Mouse (Mus musculus) MEL (cell line): Measurements from ENCODE around the gene Dnm2. TPM values are rescaled to one million over a fixed set of nuclear protein-coding genes. Genes with fewer than 3 reads are reported as not detected.

ENCODE experiments used
- DNase-seq: peaks from one replicate; pipeline ENCODE4 v3.0.0; 2011; ENCODE audit warnings: low read depth, low spot score
- H3K27ac ChIP-seq: 2 replicates; pipeline ENCODE4 v1.5.1; 2012; ENCODE audit warnings: low read depth, mild to moderate bottlenecking, control low read depth, low read length, moderate library complexity; ENCODE audit not compliant: control insufficient read depth
- H3K27me3 ChIP-seq, 2 experiments: fragments of 150-350 bp in 1 of 2; sonication (generic) in 1 of 2; 2 replicates each; pipeline ENCODE4 v1.6.1; 2012; ENCODE audit warnings: low read length in 2 of 2, mild to moderate bottlenecking in 2 of 2, improper control_type of control experiment in 1 of 2, moderate library complexity in 1 of 2; ENCODE audit not compliant: insufficient read depth in 2 of 2, control insufficient read depth in 1 of 2
- H3K36me3 ChIP-seq, 2 experiments: 2 replicates each; pipeline ENCODE4 v1.6.1; 2012 to 2014; ENCODE audit warnings: low read length in 2 of 2, improper control_type of control experiment in 1 of 2, inconsistent platforms in 1 of 2, mild to moderate bottlenecking in 1 of 2; ENCODE audit not compliant: insufficient read depth in 2 of 2, control insufficient read depth in 1 of 2
- H3K4me1 ChIP-seq, 2 experiments: fragments of 150-350 bp in 1 of 2; sonication (generic) in 1 of 2; 2 replicates each; pipeline ENCODE4 v1.6.1; 2012; ENCODE audit warnings: low read length in 2 of 2, improper control_type of control experiment in 1 of 2, mild to moderate bottlenecking in 1 of 2; ENCODE audit not compliant: insufficient read depth in 2 of 2, control insufficient read depth in 1 of 2
- H3K4me3 ChIP-seq, 2 experiments: fragments of 150-350 bp in 1 of 2; sonication (generic) in 1 of 2; 2 replicates each; pipeline ENCODE4 v1.5.1; 2012; ENCODE audit warnings: low read depth in 2 of 2, low read length in 2 of 2, mild to moderate bottlenecking in 2 of 2, moderate library complexity in 2 of 2, control low read depth in 1 of 2, improper control_type of control experiment in 1 of 2; ENCODE audit not compliant: control insufficient read depth in 1 of 2, insufficient read depth in 1 of 2
- H3K79me2 ChIP-seq: 2 replicates; pipeline ENCODE4 v1.6.1; 2012; ENCODE audit warnings: mild to moderate bottlenecking, low read length, moderate library complexity; ENCODE audit not compliant: control insufficient read depth, poor library complexity, insufficient read depth
- H3K9ac ChIP-seq: 2 replicates; pipeline ENCODE4 v1.6.1; 2012; ENCODE audit warnings: low read depth, mild to moderate bottlenecking, control low read depth, low read length, moderate library complexity; ENCODE audit not compliant: control insufficient read depth, poor library complexity, severe bottlenecking
- H3K9me3 ChIP-seq: fragments of 150-350 bp; sonication (generic); replicated peaks from 2 replicates; pipeline ENCODE4 v1.6.1; 2012; ENCODE audit warnings: mild to moderate bottlenecking, low read length, improper control_type of control experiment, moderate library complexity; ENCODE audit not compliant: insufficient read depth
- BHLHE40 ChIP-seq: IDR thresholded peaks from 2 replicates; pipeline ENCODE4 v1.6.1; 2012; ENCODE audit warnings: low read depth, mild to moderate bottlenecking, inconsistent platforms, low read length, improper control_type of control experiment, borderline replicate concordance
- CHD1 ChIP-seq: IDR thresholded peaks from 2 replicates; pipeline ENCODE4 v1.6.1; 2012; ENCODE audit warnings: low read depth, mild to moderate bottlenecking, inconsistent platforms, low read length, improper control_type of control experiment
- CTCF ChIP-seq, 3 experiments: IDR thresholded peaks in 2 of 3; conservative IDR thresholded peaks in 1 of 3; 2 replicates each; pipeline ENCODE4 v1.5.1; 2011 to 2012; ENCODE audit warnings: low read length in 3 of 3, low read depth in 2 of 3, mild to moderate bottlenecking in 2 of 3, improper control_type of control experiment in 1 of 3, inconsistent platforms in 1 of 3, mixed read lengths in 1 of 3, moderate library complexity in 1 of 3; ENCODE audit not compliant: control insufficient read depth in 1 of 3, insufficient read depth in 1 of 3, poor library complexity in 1 of 3, severe bottlenecking in 1 of 3
- E2F4 ChIP-seq: IDR thresholded peaks from 2 replicates; pipeline ENCODE4 v1.6.1; 2011; ENCODE audit warnings: low read depth, low read length, improper control_type of control experiment, borderline replicate concordance
- ELF1 ChIP-seq: IDR thresholded peaks from 2 replicates; pipeline ENCODE4 v1.6.1; 2014; ENCODE audit warnings: low read depth, mild to moderate bottlenecking, inconsistent platforms, low read length, improper control_type of control experiment, moderate library complexity
- EP300 ChIP-seq, 2 experiments: IDR thresholded peaks; 2 replicates each; pipeline ENCODE4 v1.6.1; 2011; ENCODE audit warnings: improper control_type of control experiment in 2 of 2, low read length in 2 of 2, low read depth in 1 of 2, mild to moderate bottlenecking in 1 of 2
- ETS1 ChIP-seq: IDR thresholded peaks from 2 replicates; pipeline ENCODE4 v1.6.1; 2012; ENCODE audit warnings: low read depth, mild to moderate bottlenecking, inconsistent platforms, low read length, improper control_type of control experiment, moderate library complexity
- GABPA ChIP-seq: IDR thresholded peaks from 2 replicates; pipeline ENCODE4 v1.6.1; 2012; ENCODE audit warnings: low read depth, mild to moderate bottlenecking, inconsistent platforms, low read length, improper control_type of control experiment, moderate library complexity
- GATA1 ChIP-seq: IDR thresholded peaks from 2 replicates; pipeline ENCODE4 v1.6.1; 2011; ENCODE audit warnings: low read depth, low read length, improper control_type of control experiment
- HCFC1 ChIP-seq: IDR thresholded peaks from 2 replicates; pipeline ENCODE4 v1.6.1; 2012; ENCODE audit warnings: low read depth, mild to moderate bottlenecking, inconsistent platforms, low read length, improper control_type of control experiment, moderate library complexity
- JUND ChIP-seq: IDR thresholded peaks from 2 replicates; pipeline ENCODE4 v1.6.1; 2011; ENCODE audit warnings: low read depth, mild to moderate bottlenecking, improper control_type of control experiment, low read length
- KAT2A ChIP-seq: conservative IDR thresholded peaks from 2 replicates; pipeline ENCODE4 v1.6.1; 2012; ENCODE audit warnings: low read depth, low read length, improper control_type of control experiment, inconsistent platforms
- MAFK ChIP-seq: IDR thresholded peaks from 2 replicates; pipeline ENCODE4 v1.6.1; 2011; ENCODE audit warnings: low read depth, mild to moderate bottlenecking, low read length, improper control_type of control experiment, borderline replicate concordance
- MAX ChIP-seq: IDR thresholded peaks from 2 replicates; pipeline ENCODE4 v1.6.1; 2011; ENCODE audit warnings: low read length, improper control_type of control experiment
- MAZ ChIP-seq: IDR thresholded peaks from 2 replicates; pipeline ENCODE4 v1.6.1; 2012; ENCODE audit warnings: low read depth, mild to moderate bottlenecking, inconsistent platforms, low read length, improper control_type of control experiment
- MEF2A ChIP-seq: IDR thresholded peaks from 2 replicates; pipeline ENCODE4 v1.6.1; 2014; ENCODE audit warnings: low read depth, mild to moderate bottlenecking, inconsistent platforms, low read length, improper control_type of control experiment; ENCODE audit not compliant: poor library complexity, insufficient replicate concordance, severe bottlenecking; ENCODE audit errors: extremely low read depth
- MXI1 ChIP-seq: IDR thresholded peaks from 2 replicates; pipeline ENCODE4 v1.6.1; 2011; ENCODE audit warnings: mild to moderate bottlenecking, low read depth, low read length, improper control_type of control experiment
- MYB ChIP-seq: IDR thresholded peaks from 2 replicates; pipeline ENCODE4 v1.6.1; 2011; ENCODE audit warnings: mild to moderate bottlenecking, low read depth, low read length, improper control_type of control experiment
- MYC ChIP-seq: IDR thresholded peaks from 2 replicates; pipeline ENCODE4 v1.6.1; 2011; ENCODE audit warnings: low read depth, mild to moderate bottlenecking, low read length, improper control_type of control experiment, moderate library complexity
- NELFE ChIP-seq: IDR thresholded peaks from 2 replicates; pipeline ENCODE4 v1.6.1; 2011; ENCODE audit warnings: low read depth, low read length, improper control_type of control experiment
- NRF1 ChIP-seq: IDR thresholded peaks from 2 replicates; pipeline ENCODE4 v1.6.1; 2014; ENCODE audit warnings: low read depth, mild to moderate bottlenecking, inconsistent platforms, low read length, improper control_type of control experiment, moderate library complexity; ENCODE audit not compliant: poor library complexity, insufficient read depth, severe bottlenecking
- POLR2A ChIP-seq, 2 experiments: IDR thresholded peaks; 2 replicates each; pipeline ENCODE4 v1.6.1; 2011 to 2012; ENCODE audit warnings: low read length in 2 of 2, mild to moderate bottlenecking in 2 of 2, control low read depth in 1 of 2, improper control_type of control experiment in 1 of 2, low read depth in 1 of 2, moderate library complexity in 1 of 2; ENCODE audit not compliant: control insufficient read depth in 1 of 2, insufficient read depth in 1 of 2, poor library complexity in 1 of 2
- POLR2AphosphoS2 ChIP-seq: IDR thresholded peaks from 2 replicates; pipeline ENCODE4 v1.6.1; 2011; ENCODE audit warnings: low read length, improper control_type of control experiment
- POLR2AphosphoS5 ChIP-seq: IDR thresholded peaks from 2 replicates; pipeline ENCODE4 v1.6.1; 2012; ENCODE audit warnings: low read depth, borderline replicate concordance, mild to moderate bottlenecking, inconsistent platforms, low read length, moderate library complexity, mixed read lengths
- RAD21 ChIP-seq: IDR thresholded peaks from 2 replicates; pipeline ENCODE4 v1.6.1; 2011; ENCODE audit warnings: mild to moderate bottlenecking, low read depth, low read length, improper control_type of control experiment
- RCOR1 ChIP-seq: IDR thresholded peaks from 2 replicates; pipeline ENCODE4 v1.6.1; 2012; ENCODE audit warnings: low read depth, mild to moderate bottlenecking, inconsistent platforms, low read length, improper control_type of control experiment
- SIN3A ChIP-seq: IDR thresholded peaks from 2 replicates; pipeline ENCODE4 v1.6.1; 2012; ENCODE audit warnings: low read length, improper control_type of control experiment, inconsistent platforms
- SMC3 ChIP-seq: IDR thresholded peaks from 2 replicates; pipeline ENCODE4 v1.6.1; 2011; ENCODE audit warnings: low read depth, low read length, improper control_type of control experiment
- TAL1 ChIP-seq: IDR thresholded peaks from 2 replicates; pipeline ENCODE4 v1.6.1; 2012; ENCODE audit warnings: mild to moderate bottlenecking, inconsistent platforms, low read length, moderate library complexity, mixed read lengths
- TBP ChIP-seq: IDR thresholded peaks from 2 replicates; pipeline ENCODE4 v1.8.0; 2011; ENCODE audit warnings: low read depth, low read length, improper control_type of control experiment
- TCF12 ChIP-seq: IDR thresholded peaks from 2 replicates; pipeline ENCODE4 v1.6.1; 2014; ENCODE audit warnings: low read depth, mild to moderate bottlenecking, inconsistent platforms, low read length, improper control_type of control experiment, moderate library complexity
- UBTF ChIP-seq: IDR thresholded peaks from 2 replicates; pipeline ENCODE4 v1.6.1; 2012; ENCODE audit warnings: low read depth, mild to moderate bottlenecking, inconsistent platforms, low read length, improper control_type of control experiment, moderate library complexity, borderline replicate concordance; ENCODE audit not compliant: insufficient read depth
- USF1 ChIP-seq: IDR thresholded peaks from 2 replicates; pipeline ENCODE4 v1.6.1; 2014; ENCODE audit warnings: low read depth, mild to moderate bottlenecking, inconsistent platforms, low read length, improper control_type of control experiment, moderate library complexity
- USF2 ChIP-seq, 2 experiments: IDR thresholded peaks; 2 replicates each; pipeline ENCODE4 v1.6.1; 2011 to 2012; ENCODE audit warnings: improper control_type of control experiment in 2 of 2, low read length in 2 of 2, borderline replicate concordance in 1 of 2, inconsistent platforms in 1 of 2, low read depth in 1 of 2, mild to moderate bottlenecking in 1 of 2; ENCODE audit not compliant: insufficient read depth in 1 of 2
- ZC3H11A ChIP-seq: IDR thresholded peaks from 2 replicates; pipeline ENCODE4 v1.6.1; 2012; ENCODE audit warnings: low read depth, mild to moderate bottlenecking, inconsistent platforms, low read length, improper control_type of control experiment
- ZMIZ1 ChIP-seq: IDR thresholded peaks from 2 replicates; pipeline ENCODE4 v1.6.1; 2012; ENCODE audit warnings: low read depth, mild to moderate bottlenecking, inconsistent platforms, low read length, improper control_type of control experiment, moderate library complexity
- ZNF384 ChIP-seq: IDR thresholded peaks from 2 replicates; pipeline ENCODE4 v1.6.1; 2012; ENCODE audit warnings: low read depth, mild to moderate bottlenecking, inconsistent platforms, low read length, improper control_type of control experiment
- polyA plus RNA-seq, 2 experiments: library from polyadenylated mRNA; stranded (reverse) in 1 of 2; unstranded in 1 of 2; fragments of >175 nt in 1 of 2; fragments of >200 nt in 1 of 2; gene quantifications; 2 replicates each; pipeline versions ENCODE4 v1.2.1 to v1.2.4; 2012; ENCODE audit warnings: low replicate concordance in 2 of 2, low read depth in 1 of 2; ENCODE audit not compliant: insufficient read length in 2 of 2, insufficient read depth in 1 of 2, missing spikeins in 1 of 2
- total RNA-seq: library from RNA; depleted of rRNA; stranded (reverse); fragments of 300-350 nt; gene quantifications from 2 replicates; pipeline ENCODE4 v1.2.3, GENCODE M21; 2012

The Dnm2 gene
- total and polyA plus RNA-seq, 3 experiments = 117 to 832 (median 237) TPM

GRCm38 (mm10) chr9:21445081-21445744 lies 20.5 kb downstream of the Dnm2 start:
- H3K36me3 ChIP-seq = peaks cover 2 to 48% of the 10 kb centered on the region in 2 experiments; a peak in 3 of 4 replicates
- H3K4me1 ChIP-seq = peaks cover under 1 to 6% of the 10 kb centered on the region in 2 experiments; a peak in 2 of 4 replicates
- H3K27me3 ChIP-seq = no peaks in the 10 kb centered on the region
- DNase-seq = peak; percentile 70
- H3K4me3 ChIP-seq = no peak overlapping the region
- H3K9me3 ChIP-seq = no peaks in the 10 kb centered on the region
- H3K27ac ChIP-seq = no peak overlapping the region
- H3K9ac ChIP-seq = no peak overlapping the region
- H3K79me2 ChIP-seq = peaks cover 46% of the 10 kb centered on the region
- TF ChIP-seq SMC3 (peak; percentile 42), JUND (no peak), POLR2AphosphoS2 (no peak), TAL1 (no peak), RAD21 (peak; percentile 62), CTCF (IDR thresholded peaks at IDR 0.05 in 2 of 3, conservative IDR thresholded peaks at IDR 0.05 in 1 of 3; ENCODE audit: control insufficient read depth in 1 of 3, insufficient read depth in 1 of 3, low read depth in 2 of 3, low read length in 3 of 3, poor library complexity in 1 of 3, severe bottlenecking in 1 of 3) (peak in 2 of 3 experiments; percentile 53 to 63; a peak in 4 of 6 replicates), RCOR1 (no peak), NRF1 (no peak), ZC3H11A (no peak), USF2 (IDR thresholded peaks at IDR 0.05; ENCODE audit: borderline replicate concordance in 1 of 2, insufficient read depth in 1 of 2, low read depth in 1 of 2, low read length in 2 of 2) (no peak), E2F4 (no peak), USF1 (0 out of 2 replicates have a peak, but pooled peaks have one; percentile 24), MAFK (0 out of 2 replicates have a peak, but pooled peaks have one; percentile 15), HCFC1 (no peak), GABPA (no peak), BHLHE40 (no peak), GATA1 (no peak), POLR2AphosphoS5 (no peak), KAT2A (no peak), CHD1 (no peak), SIN3A (no peak), TCF12 (no peak), MEF2A (no peak), MXI1 (no peak), MYB (no peak), MAZ (no peak), ZNF384 (no peak), ETS1 (no peak), ZMIZ1 (no peak), EP300 (IDR thresholded peaks at IDR 0.05; ENCODE audit: low read depth in 1 of 2, low read length in 2 of 2) (no peak), POLR2A (IDR thresholded peaks at IDR 0.05; ENCODE audit: control insufficient read depth in 1 of 2, insufficient read depth in 1 of 2, low read depth in 1 of 2, low read length in 2 of 2, poor library complexity in 1 of 2) (no peak), TBP (no peak), MYC (no peak), MAX (no peak), NELFE (no peak), UBTF (no peak), ELF1 (no peak)
